Mouse (Mus musculus): Measurements from ENCODE around the gene Cib4.

The Cib4 gene

DNA sequence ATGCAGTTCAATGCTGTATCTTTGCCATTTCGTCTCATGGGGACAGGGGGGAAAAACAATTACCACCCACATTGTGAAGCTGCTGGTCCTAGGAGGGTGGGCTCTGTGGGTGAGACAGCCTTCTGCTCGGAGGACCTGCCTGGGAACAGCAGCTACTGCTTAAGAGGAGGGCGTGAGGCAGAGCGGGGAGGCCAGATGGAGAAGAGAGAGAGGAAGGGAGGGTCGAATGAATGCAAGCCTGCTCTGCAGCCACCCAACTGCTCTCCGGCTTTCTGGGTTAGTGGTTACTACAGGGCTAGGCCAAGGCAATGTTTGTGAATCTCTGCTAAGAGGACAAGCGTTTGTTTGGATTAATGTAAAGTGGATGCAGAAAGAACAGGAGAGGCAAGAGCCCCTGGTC lies 26.1 kb downstream of the Cib4 start:
- no peak for DNase-seq (ENCODE audit: inconsistent age in 2 of 2, low spot score in 1 of 2)

- peak in 1 of 2 experiments; percentile 65 for DNase-seq (ENCODE audit: inconsistent age in 2 of 2, low spot score in 1 of 2)
Measured at GRCm38 (mm10) chr5:30518547-30518946, 27.1 kb downstream of the Cib4 start.

- peak; percentile 55 to 73 for DNase-seq (ENCODE audit: inconsistent age in 2 of 2, low spot score in 1 of 2)
Measured at GRCm38 (mm10) chr5:30518108-30518507, 27.5 kb downstream of the Cib4 start.

DNA sequence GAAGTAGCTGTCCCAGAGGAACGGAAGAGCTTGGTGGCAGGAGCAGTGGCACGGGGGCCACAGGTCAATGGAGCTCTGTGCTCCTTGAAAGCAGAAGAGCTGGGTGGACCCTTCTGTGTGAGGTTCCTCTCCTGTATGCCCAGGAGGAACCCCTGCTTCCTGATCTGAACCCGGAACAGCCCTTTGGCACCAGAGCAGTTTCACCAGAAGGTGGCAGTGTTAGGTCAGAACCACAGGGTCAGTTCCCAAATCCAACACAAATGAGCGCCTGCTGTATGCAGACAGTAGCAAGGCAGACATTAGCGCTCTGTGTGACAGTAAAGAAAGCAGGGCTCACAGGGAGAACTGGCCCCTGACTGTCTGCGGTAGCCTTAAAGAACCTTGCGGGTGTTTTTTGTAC lies 29.3 kb downstream of the Cib4 start:
- peak; percentile 75 to 92 for DNase-seq (ENCODE audit: inconsistent age in 2 of 2, low spot score in 1 of 2)

DNA sequence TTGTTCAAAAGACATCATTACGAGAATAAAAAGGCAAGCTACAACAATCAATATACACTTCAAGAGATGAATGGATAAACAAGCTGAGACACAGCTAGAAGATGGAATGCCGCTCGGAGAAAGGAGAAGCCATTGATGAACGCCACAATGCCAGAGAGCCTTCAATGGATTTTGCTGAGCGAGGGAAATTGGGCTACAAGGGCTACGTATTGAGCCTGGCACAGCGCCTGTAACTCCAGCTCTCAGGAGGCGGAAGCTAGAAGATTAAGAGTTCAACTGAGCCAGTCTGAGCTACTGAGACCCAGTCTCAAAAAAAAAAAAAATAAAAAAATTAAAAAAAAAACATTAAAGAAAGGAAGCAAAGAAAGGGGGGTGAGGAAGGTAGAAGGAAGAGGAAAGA lies 32.5 kb downstream of the Cib4 start:
- no peak for DNase-seq (ENCODE audit: inconsistent age in 2 of 2, low spot score in 1 of 2)

GRCm38 (mm10) chr5:30497299-30497698 lies 48.3 kb downstream of the Cib4 start:
- DNase-seq (ENCODE audit: inconsistent age in 2 of 2, low spot score in 1 of 2) = no peak

GRCm38 (mm10) chr5:30496821-30497220 lies 48.8 kb downstream of the Cib4 start:
- DNase-seq (ENCODE audit: inconsistent age in 2 of 2, low spot score in 1 of 2) = no peak

DNA sequence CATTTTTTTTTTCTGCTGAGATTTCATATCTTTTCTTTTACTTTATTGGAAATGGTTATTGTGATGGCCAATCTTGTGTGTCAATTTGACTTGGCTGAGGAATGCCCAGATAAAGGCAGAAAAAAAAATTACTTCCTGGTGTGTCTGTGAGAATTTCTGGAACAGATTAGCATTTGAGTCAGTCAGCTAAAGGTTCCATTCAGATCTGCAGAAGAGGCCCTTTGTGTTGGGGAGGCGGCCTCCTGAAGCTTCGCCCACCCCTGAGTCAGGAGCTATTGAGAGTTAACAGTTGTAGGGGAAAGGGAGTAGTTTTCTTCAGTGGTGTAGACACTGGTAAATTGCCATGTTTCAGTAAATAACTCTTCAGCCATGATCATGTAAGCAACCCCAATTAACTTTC lies 50.3 kb downstream of the Cib4 start:
- DNase-seq (ENCODE audit: inconsistent age in 2 of 2, low spot score in 1 of 2) = no peak

DNA sequence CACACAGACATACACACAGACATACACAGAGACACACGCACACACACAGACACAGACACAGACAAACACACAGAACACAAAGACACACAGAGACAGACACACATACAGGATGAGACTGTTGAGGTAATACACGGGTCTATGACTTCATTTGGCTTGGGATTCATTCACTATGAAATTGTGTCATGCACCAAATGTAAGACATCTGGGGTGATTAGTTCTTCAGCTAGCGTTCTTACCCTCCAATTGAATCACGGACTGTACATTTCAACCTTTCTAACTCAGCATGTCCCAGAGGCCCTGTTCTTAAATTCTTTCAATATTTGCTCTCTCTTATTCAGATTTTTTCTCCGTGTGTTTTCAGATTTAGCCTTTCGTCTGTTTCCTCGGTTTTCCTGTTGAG lies 51.0 kb downstream of the Cib4 start:
- no peak for DNase-seq (ENCODE audit: inconsistent age in 2 of 2, low spot score in 1 of 2)

GRCm38 (mm10) chr5:30493723-30494122 lies 51.9 kb downstream of the Cib4 start:
- no peak for DNase-seq (ENCODE audit: inconsistent age in 2 of 2, low spot score in 1 of 2)

GRCm38 (mm10) chr5:30490845-30491244 lies 54.8 kb downstream of the Cib4 start:
- DNase-seq (ENCODE audit: inconsistent age in 2 of 2, low spot score in 1 of 2) = no peak

DNA sequence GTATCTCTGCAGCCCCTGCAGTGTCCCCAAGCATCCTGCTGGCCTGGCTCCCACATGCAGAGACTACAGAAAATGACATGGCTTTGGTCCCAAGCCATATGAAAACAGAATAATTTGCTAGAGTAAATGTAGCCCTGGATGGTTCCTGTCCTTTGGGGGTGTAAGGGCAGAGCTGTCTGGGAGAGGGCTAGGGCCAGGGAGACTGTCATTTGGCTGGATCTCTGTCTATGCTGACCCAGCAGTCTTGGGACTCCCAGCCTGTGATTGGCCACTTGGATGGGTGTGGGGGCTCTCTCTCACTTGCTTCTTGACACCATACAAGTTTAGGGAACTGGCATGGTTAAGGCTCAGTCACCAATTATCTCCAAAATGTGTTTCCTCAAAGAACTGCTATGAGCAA lies 55.4 kb downstream of the Cib4 start:
- no peak for DNase-seq (ENCODE audit: inconsistent age in 2 of 2, low spot score in 1 of 2)

DNA sequence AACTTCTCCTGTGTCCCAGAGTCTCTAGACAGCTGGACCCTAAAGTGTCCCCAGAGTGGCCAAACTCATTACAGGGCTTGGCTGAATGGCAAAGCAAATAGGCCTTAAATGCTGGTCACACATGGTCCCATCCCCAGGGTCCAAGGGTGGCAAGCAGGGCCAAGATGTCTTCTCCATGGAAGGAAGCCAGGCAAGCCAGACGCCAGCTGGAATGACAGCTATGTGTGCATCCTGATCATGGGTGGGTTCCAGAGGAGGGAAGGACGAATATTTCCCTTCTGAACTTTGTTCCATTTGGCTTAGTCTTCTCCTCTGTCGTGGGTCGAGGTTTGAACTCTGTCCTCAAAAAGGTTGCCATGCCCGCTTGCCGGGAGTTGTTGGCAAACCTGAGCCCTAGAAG lies 60.5 kb downstream of the Cib4 start:
- DNase-seq (ENCODE audit: inconsistent age in 2 of 2, low spot score in 1 of 2) = peak; percentile 14 to 43

DNA sequence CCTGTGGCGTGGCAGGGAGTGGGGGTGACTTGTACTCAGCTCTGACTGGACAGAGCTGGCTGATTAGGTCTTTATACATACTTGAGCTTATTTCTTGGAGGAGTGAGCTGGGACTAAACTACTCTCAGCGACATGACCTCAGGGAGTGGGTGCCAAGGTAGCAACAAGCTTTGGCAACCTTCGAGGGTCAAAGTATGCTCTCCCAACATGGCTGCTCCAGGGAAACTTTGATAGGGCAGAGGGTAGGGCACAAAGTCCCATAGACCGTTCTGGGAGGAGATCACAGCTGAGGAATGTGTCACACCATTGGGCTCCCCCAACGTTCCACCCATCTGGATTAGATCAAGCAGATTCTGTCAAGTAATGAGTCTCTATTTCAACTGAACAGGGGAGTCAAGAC lies 61.0 kb downstream of the Cib4 start:
- no peak for DNase-seq (ENCODE audit: inconsistent age in 2 of 2, low spot score in 1 of 2)

GRCm38 (mm10) chr5:30483533-30483932 lies 62.1 kb downstream of the Cib4 start:
- peak in 1 of 2 experiments; percentile 45 for DNase-seq (ENCODE audit: inconsistent age in 2 of 2, low spot score in 1 of 2)

- peak; percentile 62 to 86 for DNase-seq (ENCODE audit: inconsistent age in 2 of 2, low spot score in 1 of 2)
Measured at GRCm38 (mm10) chr5:30482319-30482718, 63.3 kb downstream of the Cib4 start.

- DNase-seq (ENCODE audit: inconsistent age in 2 of 2, low spot score in 1 of 2) = peak; percentile 22 to 69
Measured at GRCm38 (mm10) chr5:30476534-30476933, 69.1 kb downstream of the Cib4 start.

DNA sequence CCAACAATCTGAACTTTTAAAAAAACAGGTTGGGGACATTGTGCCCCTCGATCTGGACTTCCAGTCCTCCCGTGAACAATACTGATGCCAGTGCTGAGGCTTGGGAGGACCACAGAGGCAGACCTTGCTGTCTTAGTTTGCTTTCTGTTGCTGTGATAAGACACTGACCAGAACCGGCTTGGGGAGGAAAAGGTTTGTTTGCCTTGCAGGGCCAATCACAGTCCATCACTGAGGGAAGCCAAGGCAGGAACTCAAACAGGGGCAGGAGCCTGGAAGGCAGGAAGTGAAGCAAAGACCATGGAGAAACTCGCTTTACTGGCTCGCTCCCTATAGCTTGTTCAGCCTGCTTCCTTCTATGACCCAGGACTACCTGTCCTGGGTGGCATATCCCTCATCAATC lies 73.5 kb downstream of the Cib4 start:
- DNase-seq (ENCODE audit: inconsistent age in 2 of 2, low spot score in 1 of 2) = no peak

DNA sequence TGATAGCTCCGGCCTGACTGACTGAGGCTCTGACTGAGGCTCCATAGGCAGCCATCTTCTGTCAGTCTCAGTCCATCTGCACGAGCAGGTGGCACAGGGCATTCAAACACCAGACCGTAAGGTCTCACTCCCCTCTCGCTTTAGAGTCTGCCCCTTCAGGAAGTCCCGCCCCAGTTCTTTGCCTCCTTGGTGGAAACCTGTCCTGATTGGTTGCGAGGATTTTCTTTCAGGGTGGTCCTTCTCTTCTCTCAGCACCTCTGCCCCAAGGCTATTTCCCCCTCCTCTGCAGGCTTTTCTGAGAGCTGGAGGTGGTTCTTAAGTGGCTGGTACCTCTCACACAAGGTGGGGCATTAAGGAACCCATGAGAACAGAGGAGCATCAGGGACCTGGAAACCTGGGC lies 75.2 kb downstream of the Cib4 start:
- DNase-seq (ENCODE audit: inconsistent age in 2 of 2, low spot score in 1 of 2) = no peak

DNA sequence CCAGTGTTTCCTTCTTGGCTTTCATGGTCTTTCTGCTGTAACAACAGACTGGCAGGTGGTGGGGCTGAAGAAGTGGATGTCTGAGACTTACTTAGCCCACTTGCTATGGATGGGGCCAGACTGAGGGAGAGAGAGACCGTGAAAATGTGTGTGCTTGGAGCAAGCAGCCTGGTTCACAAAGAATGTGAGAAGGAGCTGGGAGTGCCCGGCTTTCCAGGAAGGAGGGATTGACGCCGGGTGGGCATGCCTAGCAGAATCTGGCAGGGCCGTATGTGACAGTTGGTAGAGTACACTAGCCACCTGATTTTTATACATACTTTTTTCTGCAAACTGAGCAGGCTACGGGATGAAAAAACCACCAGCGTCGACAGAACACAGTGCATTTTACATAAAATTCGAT lies 79.3 kb downstream of the Cib4 start:
- no peak for DNase-seq (ENCODE audit: inconsistent age in 2 of 2, low spot score in 1 of 2)

DNA sequence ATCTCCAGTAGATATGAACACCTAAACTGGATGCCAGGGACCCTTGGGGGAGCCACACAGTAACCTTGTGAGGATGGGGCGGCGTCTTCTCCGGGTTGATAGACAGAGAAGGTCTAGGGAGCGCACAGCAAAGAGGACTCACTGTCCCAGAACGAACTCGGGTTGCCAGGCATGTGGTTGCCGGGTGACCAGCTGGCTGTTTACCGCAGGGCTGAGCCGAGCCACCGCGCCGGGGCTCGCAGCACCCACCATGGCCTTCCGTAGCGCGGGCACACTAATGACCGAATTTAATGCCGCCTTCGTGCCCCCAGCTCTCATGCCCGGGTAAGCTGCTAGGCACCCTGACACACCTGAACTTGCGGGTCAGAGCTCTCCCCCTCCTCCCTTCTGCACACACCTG lies 79.8 kb downstream of the Cib4 start, which contains the start of gene 1700001C02Rik:
TSS of gene 1700001C02Rik (plus strand) at position 187 of the 400 bp plus-strand sequence.
- no peak for DNase-seq (ENCODE audit: inconsistent age in 2 of 2, low spot score in 1 of 2)

- peak; percentile 16 to 37 for DNase-seq (ENCODE audit: inconsistent age in 2 of 2, low spot score in 1 of 2)
Measured at GRCm38 (mm10) chr5:30461821-30462220, 83.8 kb downstream of the Cib4 start, which contains the start of gene Otof. Otof (minus strand) TSS chr5:30461932.

- no peak for DNase-seq (ENCODE audit: inconsistent age in 2 of 2, low spot score in 1 of 2)
Measured at GRCm38 (mm10) chr5:30460155-30460554, 85.5 kb downstream of the Cib4 start.

- peak in 1 of 2 experiments; percentile 37 for DNase-seq (ENCODE audit: inconsistent age in 2 of 2, low spot score in 1 of 2)
Measured at GRCm38 (mm10) chr5:30456056-30456455, 89.6 kb downstream of the Cib4 start.

Measured in adrenal gland, adult (tissue).